Mouse (Mus musculus) hindbrain, embryonic 13.5 days (tissue): ENCODE data around the gene Daam2. TPM values are rescaled to one million over a fixed set of nuclear protein-coding genes. Genes with fewer than 3 reads are reported as not detected.
"Not testable (repeated sequence)": the region's sequence is repeated elsewhere in the genome, so short reads cannot be mapped to it uniquely, and the experiment has no call there.

ENCODE experiments used
- ATAC-seq: fragments of 200-750 bp; cut with Nextera tagmentation; 2 replicates; pipeline ENCODE4 v1.8.0; 2017; ENCODE audit warnings: moderate TSS enrichment; ENCODE audit not compliant: low FRiP score
- H3K27ac ChIP-seq: fragments of 300-500 bp; sonication (generic); 2 replicates; pipeline ENCODE4 v1.5.1; 2015; ENCODE audit warnings: inconsistent platforms, mild to moderate bottlenecking, moderate library complexity
- H3K27me3 ChIP-seq: fragments of 300-500 bp; sonication (generic); 2 replicates; pipeline ENCODE4 v1.6.1; 2015; ENCODE audit warnings: mild to moderate bottlenecking, inconsistent platforms
- H3K36me3 ChIP-seq: fragments of 300-500 bp; sonication (generic); 2 replicates; pipeline ENCODE4 v1.6.1; 2015; ENCODE audit warnings: mild to moderate bottlenecking, inconsistent platforms
- H3K4me1 ChIP-seq: fragments of 300-500 bp; sonication (generic); replicated peaks from 2 replicates; pipeline ENCODE4 v1.6.1; 2015; ENCODE audit warnings: inconsistent platforms
- H3K4me2 ChIP-seq: fragments of 300-500 bp; sonication (generic); 2 replicates; pipeline ENCODE4 v1.6.1; 2015; ENCODE audit warnings: inconsistent platforms, mild to moderate bottlenecking, moderate library complexity
- H3K4me3 ChIP-seq: fragments of 300-500 bp; sonication (generic); 2 replicates; pipeline ENCODE4 v1.5.1; 2015; ENCODE audit warnings: mild to moderate bottlenecking, inconsistent platforms
- H3K9ac ChIP-seq: fragments of 300-500 bp; sonication (generic); 2 replicates; pipeline ENCODE4 v1.6.1; 2015; ENCODE audit warnings: mild to moderate bottlenecking, inconsistent platforms
- H3K9me3 ChIP-seq: fragments of 300-500 bp; sonication (generic); 2 replicates; pipeline ENCODE4 v1.6.1; 2016; ENCODE audit warnings: inconsistent platforms
- WGBS: fragments of 180-500 bp; shearing (Covaris S2); methylation state at CpG from one replicate; pipeline ENCODE4 v1.1.7; 2015; 5-methylcytosine and 5-hydroxymethylcytosine counted together
- polyA plus RNA-seq: library from polyadenylated mRNA; unstranded; fragments of >200 nt; fragmentation: Nextera tagmentation; extraction: Ambion mirVana; gene quantifications from 2 replicates; pipeline ENCODE4 v1.2.1, GENCODE M21; 2015

Gene Daam2
- polyA plus RNA-seq, 1 experiment from 2014 or later = 3.7 TPM

- Histone ChIP-seq H3K36me3 (0 out of 2 replicates have a peak, but pooled peaks cover 3% of the 10 kb centered on the region), H3K4me1 (0 out of 2 replicates have a peak, but pooled peaks cover 3% of the 10 kb centered on the region), H3K4me3 (no peak overlapping the region), H3K9ac (no peak overlapping the region), H3K27me3 (no peaks in the 10 kb centered on the region), H3K9me3 (0 out of 2 replicates have a peak, but pooled peaks cover 5% of the 10 kb centered on the region), H3K27ac (no peak overlapping the region), H3K4me2 (no peak overlapping the region)
- ATAC-seq = 0 out of 2 replicates have a peak, but pooled peaks have one; percentile 33
- WGBS = 36% methylated on average over 4 of the region's 4 CpGs
Measured at GRCm38 (mm10) chr17:49468223-49468622, 95.9 kb downstream of the Daam2 start.

DNA sequence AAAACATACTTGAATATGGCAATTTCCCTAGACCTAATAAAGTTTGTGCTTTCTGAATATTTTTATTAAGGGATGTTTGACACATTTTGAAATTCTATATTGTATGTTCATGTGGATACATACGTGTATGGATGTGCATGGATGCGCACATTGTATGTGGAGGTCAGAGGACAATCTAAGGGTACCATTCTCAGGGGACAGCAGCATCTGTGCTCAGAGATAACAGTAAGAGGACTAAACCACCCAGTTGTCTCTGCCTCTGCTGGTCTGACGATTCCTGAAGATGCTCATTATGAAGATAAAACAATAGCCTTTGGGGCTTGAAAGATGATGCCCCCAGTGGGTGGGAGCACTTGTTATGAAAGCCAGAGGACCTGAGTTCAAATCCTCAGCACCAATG is 99.3 kb downstream of the Daam2 start:
- ATAC-seq = no peak
- no peaks in the 10 kb centered on the region for H3K4me1 ChIP-seq
- 0 out of 2 replicates have a peak, but pooled peaks cover 5% of the 10 kb centered on the region for H3K36me3 ChIP-seq
- H3K4me3 ChIP-seq = no peak overlapping the region
- H3K9ac ChIP-seq = no peak overlapping the region
- no peak overlapping the region for H3K4me2 ChIP-seq
- no peaks in the 10 kb centered on the region for H3K27me3 ChIP-seq
- H3K27ac ChIP-seq = no peak overlapping the region
- H3K9me3 ChIP-seq = no peaks in the 10 kb centered on the region
- 83% methylated on average over 3 of the region's 3 CpGs for WGBS

DNA sequence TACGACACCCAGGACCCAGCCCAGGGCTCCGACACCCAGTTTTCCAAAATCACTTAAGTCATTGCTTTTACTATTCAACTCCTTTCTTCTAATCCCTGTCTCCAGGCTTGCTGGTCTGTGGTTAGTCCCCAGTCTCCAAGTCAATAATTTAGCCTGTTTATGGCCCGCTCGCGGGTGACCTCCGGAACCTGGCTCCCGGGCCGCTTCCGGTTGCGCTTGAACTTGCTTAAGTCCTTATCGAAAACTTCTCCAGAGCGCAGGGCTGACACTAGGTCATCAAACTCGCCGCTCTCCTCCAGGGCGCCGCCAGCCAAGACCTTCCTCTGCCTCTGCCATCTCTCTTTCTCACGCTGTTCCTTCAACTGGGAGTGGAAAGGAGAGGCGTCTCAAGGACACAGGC is 105.8 kb downstream of the Daam2 start:
- H3K4me2 ChIP-seq = no peak overlapping the region
- no peak overlapping the region for H3K9ac ChIP-seq
- ATAC-seq = no peak
- no peak overlapping the region for H3K27ac ChIP-seq
- no peaks in the 10 kb centered on the region for H3K4me1 ChIP-seq
- WGBS = 95% methylated on average over 18 of the region's 18 CpGs
- no peak overlapping the region for H3K4me3 ChIP-seq
- peaks cover 30% of the 10 kb centered on the region for H3K36me3 ChIP-seq
- no peaks in the 10 kb centered on the region for H3K27me3 ChIP-seq
- no peaks in the 10 kb centered on the region for H3K9me3 ChIP-seq

DNA sequence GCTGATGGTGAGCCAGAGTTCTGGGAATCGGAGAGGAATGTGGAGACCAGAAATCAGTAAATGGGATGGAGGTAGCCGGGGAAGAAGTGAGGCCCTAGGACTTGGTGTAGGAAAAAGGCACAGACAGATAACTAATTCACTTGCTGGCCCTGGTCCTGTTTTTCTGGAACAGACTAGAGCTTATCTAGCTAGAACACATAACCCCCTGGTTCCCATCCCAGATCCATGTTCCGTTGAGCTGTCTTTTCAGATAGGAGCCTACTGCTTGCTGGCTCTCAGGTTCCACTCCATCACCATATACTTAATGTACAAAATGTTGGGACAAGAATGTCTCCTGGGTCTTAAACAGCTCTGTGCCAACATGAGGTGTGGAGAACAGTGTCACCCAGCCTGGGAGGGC is 106.3 kb downstream of the Daam2 start:
- peaks cover 30% of the 10 kb centered on the region for H3K36me3 ChIP-seq
- H3K4me1 ChIP-seq = no peaks in the 10 kb centered on the region
- no peak overlapping the region for H3K4me3 ChIP-seq
- no peaks in the 10 kb centered on the region for H3K27me3 ChIP-seq
- no peak overlapping the region for H3K9ac ChIP-seq
- no peak overlapping the region for H3K4me2 ChIP-seq
- no peak overlapping the region for H3K27ac ChIP-seq
- WGBS = 96% methylated on average over 3 of the region's 3 CpGs
- ATAC-seq = no peak
- no peaks in the 10 kb centered on the region for H3K9me3 ChIP-seq

- H3K27ac ChIP-seq = no peak overlapping the region
- WGBS = 89% methylated on average over 4 of the region's 4 CpGs
- H3K36me3 ChIP-seq = peaks cover 30% of the 10 kb centered on the region
- no peak overlapping the region for H3K4me2 ChIP-seq
- no peak overlapping the region for H3K4me3 ChIP-seq
- H3K9me3 ChIP-seq = no peaks in the 10 kb centered on the region
- ATAC-seq = no peak
- H3K27me3 ChIP-seq = no peaks in the 10 kb centered on the region
- H3K4me1 ChIP-seq = no peaks in the 10 kb centered on the region
- H3K9ac ChIP-seq = no peak overlapping the region
Measured at GRCm38 (mm10) chr17:49456334-49456733, 107.8 kb downstream of the Daam2 start.

DNA sequence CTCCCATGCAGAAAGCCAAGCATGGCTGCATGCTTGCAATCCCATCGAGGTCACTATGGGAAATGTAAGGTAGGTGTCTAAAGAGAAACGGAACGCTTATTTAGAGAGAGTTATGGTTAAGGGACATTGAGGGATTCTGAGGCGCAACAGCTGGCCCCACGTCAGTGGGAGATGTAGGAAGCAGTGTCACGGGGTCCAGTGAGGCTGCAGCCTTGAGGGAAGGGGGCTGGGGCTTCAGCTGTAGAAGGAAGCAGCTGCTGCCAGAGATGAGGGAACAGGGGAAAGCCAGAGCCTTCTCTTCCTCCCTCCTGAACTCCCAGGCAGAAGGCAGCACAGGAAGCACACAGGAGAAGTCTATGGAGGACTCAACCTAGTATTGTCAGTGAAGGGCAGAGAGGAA is 113.2 kb downstream of the Daam2 start:
- no peaks in the 10 kb centered on the region for H3K4me1 ChIP-seq
- peaks cover 31% of the 10 kb centered on the region for H3K36me3 ChIP-seq
- WGBS = 85% methylated on average over 6 of the region's 6 CpGs
- no peaks in the 10 kb centered on the region for H3K27me3 ChIP-seq
- no peak overlapping the region for H3K27ac ChIP-seq
- H3K4me3 ChIP-seq = no peak overlapping the region
- H3K9ac ChIP-seq = no peak overlapping the region
- no peaks in the 10 kb centered on the region for H3K9me3 ChIP-seq
- no peak for ATAC-seq
- no peak overlapping the region for H3K4me2 ChIP-seq

GRCm38 (mm10) chr17:49449230-49449608 is 114.9 kb downstream of the Daam2 start:
- Histone ChIP-seq H3K4me3 (no peak overlapping the region), H3K36me3 (peaks cover 17% of the 10 kb centered on the region), H3K9me3 (no peaks in the 10 kb centered on the region), H3K27me3 (no peaks in the 10 kb centered on the region), H3K27ac (no peak overlapping the region), H3K4me2 (no peak overlapping the region), H3K9ac (no peak overlapping the region), H3K4me1 (no peaks in the 10 kb centered on the region)
- ATAC-seq = no peak; the same call in 1 of the 2 replicates
- WGBS = 89% methylated on average over 8 of the region's 8 CpGs

DNA sequence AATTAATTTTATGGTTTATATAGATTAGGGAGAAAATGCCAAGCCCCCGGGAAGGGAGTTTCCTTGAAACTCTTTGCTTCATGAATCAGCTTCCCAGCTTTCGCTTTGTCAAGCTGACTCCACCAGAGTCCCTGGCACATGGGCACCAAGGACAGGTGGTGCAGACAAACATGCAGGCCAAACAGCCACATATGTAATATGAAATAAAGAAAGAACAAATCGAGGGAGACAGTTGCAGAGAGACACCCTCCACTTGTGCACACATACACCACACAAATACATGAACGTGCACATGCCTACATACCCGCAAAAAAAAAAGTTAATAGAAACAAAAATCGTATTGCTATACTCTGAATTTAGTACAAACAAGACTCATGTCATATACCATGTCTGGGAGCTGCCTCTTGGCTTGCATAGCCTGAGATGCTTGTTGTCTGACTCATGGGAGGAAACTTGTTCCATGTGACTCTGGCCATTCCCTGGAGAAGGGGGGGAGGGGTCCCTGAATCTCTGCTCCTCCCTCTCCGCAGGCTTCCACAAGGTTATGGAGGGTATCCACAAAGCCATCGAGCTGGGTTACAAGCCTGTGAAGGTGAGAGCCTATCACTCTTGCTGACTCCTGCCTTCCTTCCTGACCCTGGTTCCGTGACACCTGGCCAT is 115.4 kb downstream of the Daam2 start:
- Histone ChIP-seq H3K9ac (no peak overlapping the region), H3K4me3 (no peak overlapping the region), H3K27ac (no peak overlapping the region), H3K4me2 (no peak overlapping the region), H3K9me3 (no peaks in the 10 kb centered on the region), H3K4me1 (no peaks in the 10 kb centered on the region), H3K27me3 (no peaks in the 10 kb centered on the region), H3K36me3 (peaks cover 13% of the 10 kb centered on the region)
- WGBS = 74% methylated on average over 9 of the region's 9 CpGs
- ATAC-seq = no peak

DNA sequence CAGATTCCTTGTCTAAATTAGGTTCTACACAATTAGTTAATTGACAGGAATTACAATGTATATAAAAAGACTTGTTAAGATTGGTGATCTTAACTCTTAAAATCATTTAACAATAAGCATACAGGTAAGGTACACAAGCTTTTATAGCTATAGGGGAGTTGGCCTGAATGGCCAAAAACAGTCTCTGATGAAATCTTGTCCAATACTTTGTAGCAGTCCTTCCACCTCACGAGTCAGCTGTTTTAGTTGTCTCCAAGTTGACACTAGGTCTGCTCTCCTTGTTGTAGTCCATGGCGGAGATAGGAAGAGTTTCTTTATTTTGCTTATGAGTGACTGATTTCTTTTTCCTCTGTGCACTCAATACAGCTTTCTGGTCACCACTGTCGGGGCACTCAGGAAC is 121.3 kb downstream of the Daam2 start:
- H3K4me2 ChIP-seq, H3K4me3 ChIP-seq, H3K9ac ChIP-seq, H3K4me1 ChIP-seq, H3K9me3 ChIP-seq, ATAC-seq, H3K27me3 ChIP-seq, H3K36me3 ChIP-seq, H3K27ac ChIP-seq: not testable (repeated sequence)
- WGBS = 70% methylated on average over 3 of the region's 3 CpGs

- WGBS = 90% methylated on average over 14 of the region's 14 CpGs
- Histone ChIP-seq H3K4me3 (no peak overlapping the region), H3K27me3 (no peaks in the 10 kb centered on the region), H3K4me1 (no peaks in the 10 kb centered on the region), H3K27ac (no peak overlapping the region), H3K36me3 (peaks cover 18% of the 10 kb centered on the region), H3K4me2 (no peak overlapping the region), H3K9ac (no peak overlapping the region), H3K9me3 (no peaks in the 10 kb centered on the region; the same call in 1 of the 2 replicates)
- ATAC-seq = no peak
Measured at GRCm38 (mm10) chr17:49440331-49441130, 123.6 kb downstream of the Daam2 start.

DNA sequence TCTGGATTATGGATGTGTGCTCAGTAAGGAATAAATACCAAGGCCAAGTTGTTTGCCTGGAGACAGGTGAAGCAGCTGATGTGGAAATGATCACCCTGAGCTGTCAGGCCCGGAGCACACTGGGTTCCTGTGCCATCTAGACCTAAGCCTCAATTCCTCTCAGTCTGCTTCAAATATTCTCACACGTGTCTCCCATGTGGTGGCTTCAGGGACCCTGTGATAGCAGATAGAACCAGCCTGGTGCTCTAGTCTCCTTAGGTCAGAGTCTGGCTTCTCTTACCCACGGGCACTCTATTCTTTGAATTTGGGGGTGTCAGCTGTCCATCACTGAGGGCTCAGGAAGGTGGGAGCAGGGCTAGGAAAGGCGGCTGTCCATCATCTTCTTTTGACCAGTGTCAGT is 124.4 kb downstream of the Daam2 start:
- WGBS = 92% methylated on average over 4 of the region's 4 CpGs
- ATAC-seq = no peak
- peaks cover 26% of the 10 kb centered on the region for H3K36me3 ChIP-seq

GRCm38 (mm10) chr17:49438822-49439574 is 125.1 kb downstream of the Daam2 start:
- no peak for ATAC-seq
- no peak overlapping the region for H3K4me2 ChIP-seq
- no peaks in the 10 kb centered on the region for H3K4me1 ChIP-seq
- H3K9me3 ChIP-seq = no peaks in the 10 kb centered on the region; the same call in 1 of the 2 replicates
- 90% methylated on average over 12 of the region's 12 CpGs for WGBS
- no peaks in the 10 kb centered on the region for H3K27me3 ChIP-seq
- no peak overlapping the region for H3K9ac ChIP-seq
- H3K27ac ChIP-seq = no peak overlapping the region
- H3K36me3 ChIP-seq = peaks cover 29% of the 10 kb centered on the region
- H3K4me3 ChIP-seq = no peak overlapping the region

More for the DNA sequence above, 124.4 kb downstream of the Daam2 start:
- Histone ChIP-seq H3K4me1 (no peaks in the 10 kb centered on the region), H3K4me3 (no peak overlapping the region), H3K9ac (no peak overlapping the region), H3K4me2 (no peak overlapping the region), H3K27me3 (no peaks in the 10 kb centered on the region), H3K27ac (no peak overlapping the region), H3K9me3 (no peaks in the 10 kb centered on the region; the same call in 1 of the 2 replicates)
